Mouse (Mus musculus) bone marrow, adult 2 months (tissue): ENCODE data around the gene Atxn2l.

Experiments used
- CTCF ChIP-seq: fragments of 200-500 bp; IDR thresholded peaks from 2 replicates; pipeline ENCODE4 v1.5.1; 2011; ENCODE audit warnings: low read length, control low read depth; ENCODE audit not compliant: control insufficient read depth, insufficient read depth
- POLR2A ChIP-seq: fragments of 200-500 bp; IDR thresholded peaks from 2 replicates; pipeline ENCODE4 v1.6.1; 2011; ENCODE audit warnings: low read depth, mild to moderate bottlenecking, control low read depth, low read length, borderline replicate concordance; ENCODE audit not compliant: control insufficient read depth

GRCm38 (mm10) chr7:126452244-126452643 is 51.0 kb downstream of the Atxn2l start:
- TF ChIP-seq CTCF (no peak), POLR2A (no peak)
